7 mouse cellular contexts compared by ENCODE assay signal in genomic region chr3:141831135-141831534, GRCm38 (mm10).
DNase-seq lines count a peak whose midpoint lies in the region; ATAC-seq and TF ChIP-seq lines count a peak whose summit lies in the region.

No protein-coding gene starts in this region.

- no peaks in the 10 kb centered on the region for H3K27me3 ChIP-seq in cerebellum, adult 2 months (ENCODE audit: control insufficient read depth, insufficient read depth, low read length)
- no peaks in the 10 kb centered on the region for H3K27me3 ChIP-seq in lung, embryonic 14.5 days (ENCODE audit: insufficient read depth, low read length)

- peaks cover 6% of the 10 kb centered on the region for H3K36me3 ChIP-seq in lung, embryonic 14.5 days (ENCODE audit: insufficient read depth)

- no peak overlapping the region for H3K4me2 ChIP-seq in lung, embryonic 14.5 days

- H3K4me3 ChIP-seq in cerebellum, adult 2 months (replicated peaks; ENCODE audit: insufficient read depth, low read depth, low read length), result no peak overlapping the region
- no peak overlapping the region for H3K4me3 ChIP-seq in lung, embryonic 14.5 days (ENCODE audit: low read depth, low read length)

- peak; percentile 24 for DNase-seq in urinary bladder, postnatal 25 days (ENCODE audit: low spot score)
- DNase-seq in urinary bladder, postnatal 10 days (ENCODE audit: low spot score), result no peak
- peak; percentile 76 to 77 for DNase-seq in cerebellum, adult 2 months
- peak; percentile 58 to 87 for DNase-seq in frontal cortex, adult 2 months (ENCODE audit: extremely low spot score in 1 of 2, low spot score in 1 of 2)
- DNase-seq in kidney, postnatal 36 days, result peak; percentile 57 to 81
- peak; percentile 75 for DNase-seq in lung, embryonic 14.5 days
- DNase-seq in right cerebral cortex, adult 2 months (ENCODE audit: low spot score in 2 of 2), result peak; percentile 82 to 86

- peaks cover 2% of the 10 kb centered on the region; the same call in 1 of the 2 replicates for H3K4me1 ChIP-seq in cerebellum, adult 2 months (ENCODE audit: control insufficient read depth, insufficient read depth, low read length)
- H3K4me1 ChIP-seq in lung, embryonic 14.5 days (ENCODE audit: insufficient read depth), result no peaks in the 10 kb centered on the region

- 17% methylated on average over 3 of the region's 3 CpGs for WGBS in cerebellum, adult 2 months
- 21% methylated on average over 3 of the region's 3 CpGs for WGBS in lung, embryonic 14.5 days

- no peak for TF ChIP-seq POLR2A in cerebellum, adult 2 months (IDR thresholded peaks at IDR 0.05; ENCODE audit: borderline replicate concordance, insufficient read depth, low read length)

- H3K9ac ChIP-seq in lung, embryonic 14.5 days, result no peak overlapping the region

- H3K27ac ChIP-seq in cerebellum, adult 2 months (ENCODE audit: insufficient read depth, low read length), result no peak overlapping the region
- no peak overlapping the region for H3K27ac ChIP-seq in lung, embryonic 14.5 days (ENCODE audit: low read depth)

- peak; percentile 62; the same call in 1 of the 2 replicates for TF ChIP-seq CTCF in cerebellum, adult 2 months (IDR thresholded peaks at IDR 0.05; ENCODE audit: borderline replicate concordance, insufficient read depth, low read depth, low read length)
- TF ChIP-seq CTCF in lung, embryonic 14.5 days (IDR thresholded peaks at IDR 0.05; ENCODE audit: low read depth), result peak; percentile 69

- ATAC-seq in lung, embryonic 14.5 days (ENCODE audit: insufficient read depth), result peak; percentile 58; the same call in 1 of the 2 replicates

- no peaks in the 10 kb centered on the region for H3K9me3 ChIP-seq in lung, embryonic 14.5 days (ENCODE audit: low read depth, low read length)
